Mouse (Mus musculus): ENCODE measurements around the gene Cacna1f.

Gene Cacna1f

GRCm38 (mm10) chrX:7674284-7675000 lies 67.6 kb downstream of the Cacna1f start:
- peak; percentile 16 for DNase-seq (ENCODE audit: extremely low spot score, low spot score)

DNA sequence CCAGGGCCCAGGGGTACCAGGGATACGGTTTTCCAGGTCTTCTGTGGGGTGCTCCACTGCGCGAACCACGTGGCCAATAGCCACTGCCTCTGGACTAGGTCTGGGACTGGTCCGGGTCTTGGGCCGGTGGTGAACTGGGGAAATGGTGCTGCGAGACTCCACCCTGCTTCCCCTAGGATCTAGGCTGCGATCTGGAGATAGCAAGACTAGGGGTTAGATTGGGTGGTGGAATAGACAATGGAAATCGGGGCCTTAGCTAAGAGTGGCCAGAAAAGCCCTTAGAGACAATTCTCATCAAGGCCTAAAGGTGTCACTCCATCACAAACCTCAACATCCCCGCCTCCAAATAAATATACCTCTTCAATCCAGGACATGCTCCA lies 68.1 kb downstream of the Cacna1f start:
- peak; percentile 14 for DNase-seq (ENCODE audit: extremely low spot score, low spot score)

DNA sequence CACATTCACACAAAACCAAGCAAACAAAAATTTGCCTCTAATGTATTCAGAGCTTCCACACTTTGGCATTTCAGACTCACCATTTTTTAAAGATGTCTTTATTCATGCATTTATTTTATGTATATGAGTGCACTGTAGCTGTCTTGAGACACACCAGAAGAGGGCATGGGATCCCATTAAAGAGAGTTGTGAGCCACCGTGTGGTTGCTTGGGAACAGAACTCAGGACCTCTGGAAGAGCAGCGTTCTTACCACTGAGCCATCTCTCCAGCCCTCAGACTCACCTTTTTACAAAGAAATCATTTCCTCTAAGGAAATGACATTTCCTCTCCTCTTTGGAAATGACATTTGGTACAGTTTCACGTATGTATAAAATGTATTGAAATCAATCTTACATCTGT lies 72.1 kb downstream of the Cacna1f start:
- no peak for DNase-seq (ENCODE audit: extremely low spot score, low spot score)

DNA sequence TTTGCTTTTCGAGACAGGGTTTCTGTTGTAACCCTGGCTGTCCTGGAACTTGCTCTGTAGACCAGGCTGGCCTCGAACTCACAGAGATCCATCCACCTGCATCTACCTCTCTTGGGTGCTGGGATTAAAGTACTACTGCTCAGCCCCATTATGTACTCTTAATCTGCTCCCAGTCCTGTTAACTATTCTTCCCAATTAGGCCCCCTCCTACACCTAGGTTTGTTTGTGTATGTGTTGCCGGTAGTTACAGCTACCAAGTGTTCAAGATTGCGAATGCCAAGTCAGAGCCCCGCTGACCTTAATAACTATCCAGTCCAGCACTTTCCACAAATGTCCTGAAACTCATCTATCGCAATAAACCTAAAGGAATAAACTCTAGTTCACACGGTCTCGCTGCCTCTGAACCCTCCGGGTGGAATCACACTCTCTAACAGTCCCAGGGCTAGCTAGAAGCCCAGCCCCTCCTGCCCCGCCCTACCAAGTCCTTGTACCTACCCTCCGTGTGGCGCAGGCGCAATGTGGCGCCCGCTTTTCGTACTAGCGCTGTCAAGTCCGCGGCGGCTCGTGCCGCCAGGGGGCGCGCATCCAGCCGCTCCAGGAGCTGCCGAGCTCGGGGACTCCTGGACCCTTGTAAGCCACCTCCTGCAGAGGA lies 72.6 kb downstream of the Cacna1f start:
- DNase-seq (ENCODE audit: extremely low spot score, low spot score) = peak; percentile 81

DNA sequence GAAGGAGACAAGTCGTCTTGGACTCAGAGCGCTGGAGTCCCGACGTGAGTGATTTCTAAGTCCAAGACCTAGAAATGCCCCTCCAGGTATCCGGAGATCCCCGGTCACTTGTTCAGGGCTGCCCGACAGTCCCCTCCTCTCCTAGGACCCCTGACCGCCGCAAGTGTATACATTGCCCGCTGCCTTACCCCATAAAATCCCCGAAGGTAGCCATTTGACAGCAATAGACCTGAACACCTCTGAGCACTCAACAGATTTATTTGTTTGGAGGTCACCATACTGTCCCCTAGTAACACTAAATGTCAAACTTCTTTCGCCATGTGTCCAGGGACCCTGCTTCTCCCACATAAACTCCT lies 73.2 kb downstream of the Cacna1f start:
- no peak for DNase-seq (ENCODE audit: extremely low spot score, low spot score)

DNA sequence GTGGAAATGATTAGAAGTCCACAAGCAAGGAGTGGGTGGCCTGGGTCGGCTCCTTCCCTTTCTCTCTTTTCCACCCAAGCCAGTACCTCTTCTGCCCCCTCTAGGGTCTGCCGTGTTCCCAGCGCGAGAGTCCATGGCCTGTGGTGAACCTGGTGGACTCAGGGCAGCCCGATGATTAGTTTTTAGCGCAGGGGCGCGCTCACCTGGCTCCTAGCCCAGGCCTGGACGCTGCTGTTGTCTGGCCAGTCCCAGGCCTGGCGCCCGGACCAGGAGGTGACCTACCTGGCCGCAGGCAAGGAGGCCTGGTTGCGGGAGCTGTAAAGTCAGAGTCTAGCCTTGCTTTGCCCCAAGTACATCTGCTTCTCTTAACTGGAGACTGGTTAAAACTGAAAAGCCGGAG lies 74.0 kb downstream of the Cacna1f start, which contains the start of gene Magix:
Magix (minus strand) TSS at position 388 of the 400 bp plus-strand sequence.
- DNase-seq (ENCODE audit: extremely low spot score, low spot score) = no peak

Measured in neural tube, embryonic 10.5 days (tissue).